Mouse (Mus musculus) kidney, embryonic 16.5 days (tissue): ENCODE measurements around the gene Zdhhc13. TPM values are rescaled to one million over a fixed set of nuclear protein-coding genes. Genes with fewer than 3 reads are reported as not detected.

ENCODE experiments used
- ATAC-seq: fragments of 200-750 bp; cut with Nextera tagmentation; 2 replicates; pipeline ENCODE4 v1.8.0; 2017; ENCODE audit warnings: moderate TSS enrichment; ENCODE audit not compliant: low FRiP score, low TSS enrichment
- H3K27ac ChIP-seq: fragments of 300-500 bp; sonication (generic); 2 replicates; pipeline ENCODE4 v1.5.1; 2014; ENCODE audit warnings: low read length
- H3K27me3 ChIP-seq: fragments of 300-500 bp; sonication (generic); 2 replicates; pipeline ENCODE4 v1.6.1; 2014; ENCODE audit warnings: low read length, control low read depth, mixed read lengths; ENCODE audit not compliant: insufficient read depth
- H3K36me3 ChIP-seq: fragments of 300-500 bp; sonication (generic); 2 replicates; pipeline ENCODE4 v1.6.1; 2014; ENCODE audit warnings: low read length, control low read depth, mixed read lengths; ENCODE audit not compliant: insufficient read depth
- H3K4me1 ChIP-seq: fragments of 300-500 bp; sonication (generic); 2 replicates; pipeline ENCODE4 v1.6.1; 2014; ENCODE audit warnings: low read length, control low read depth, mixed read lengths; ENCODE audit not compliant: insufficient read depth
- H3K4me2 ChIP-seq: fragments of 300-500 bp; sonication (generic); replicated peaks from 2 replicates; pipeline ENCODE4 v1.6.1; 2014; ENCODE audit warnings: low read depth, low read length
- H3K4me3 ChIP-seq: fragments of 300-500 bp; sonication (generic); 2 replicates; pipeline ENCODE4 v1.5.1; 2014; ENCODE audit warnings: mild to moderate bottlenecking, low read length
- H3K9ac ChIP-seq: fragments of 300-500 bp; sonication (generic); replicated peaks from 2 replicates; pipeline ENCODE4 v1.6.1; 2014; ENCODE audit warnings: low read length
- H3K9me3 ChIP-seq: fragments of 300-500 bp; sonication (generic); 2 replicates; pipeline ENCODE4 v1.6.1; 2016; ENCODE audit warnings: low read length, control low read depth
- WGBS: fragments of 180-500 bp; shearing (Covaris S2); extraction: QIAGEN DNeasy Blood & Tissue Kit; methylation state at CpG from one replicate; pipeline ENCODE4 v1.1.7; 2014; 5-methylcytosine and 5-hydroxymethylcytosine counted together
- polyA plus RNA-seq: library from polyadenylated mRNA; unstranded; fragments of >200 nt; fragmentation: Nextera tagmentation; extraction: Ambion mirVana; gene quantifications from 2 replicates; pipeline ENCODE4 v1.2.1, GENCODE M21; 2015

Gene Zdhhc13
- polyA plus RNA-seq, 1 experiment from 2014 or later: 46.0 TPM

- H3K4me3 ChIP-seq: no peak overlapping the region
- H3K9ac ChIP-seq: no peak overlapping the region
- ATAC-seq: no peak
- 61% methylated on average over 6 of the region's 6 CpGs for WGBS
- no peaks in the 10 kb centered on the region for H3K4me1 ChIP-seq
- H3K4me2 ChIP-seq: no peak overlapping the region
- H3K27ac ChIP-seq: no peak overlapping the region
- H3K36me3 ChIP-seq: peaks cover 70% of the 10 kb centered on the region
- H3K27me3 ChIP-seq: no peaks in the 10 kb centered on the region
- H3K9me3 ChIP-seq: no peaks in the 10 kb centered on the region
Observed at GRCm38 (mm10) chr7:48870144-48870543, 81.3 kb downstream of the Zdhhc13 start.

DNA sequence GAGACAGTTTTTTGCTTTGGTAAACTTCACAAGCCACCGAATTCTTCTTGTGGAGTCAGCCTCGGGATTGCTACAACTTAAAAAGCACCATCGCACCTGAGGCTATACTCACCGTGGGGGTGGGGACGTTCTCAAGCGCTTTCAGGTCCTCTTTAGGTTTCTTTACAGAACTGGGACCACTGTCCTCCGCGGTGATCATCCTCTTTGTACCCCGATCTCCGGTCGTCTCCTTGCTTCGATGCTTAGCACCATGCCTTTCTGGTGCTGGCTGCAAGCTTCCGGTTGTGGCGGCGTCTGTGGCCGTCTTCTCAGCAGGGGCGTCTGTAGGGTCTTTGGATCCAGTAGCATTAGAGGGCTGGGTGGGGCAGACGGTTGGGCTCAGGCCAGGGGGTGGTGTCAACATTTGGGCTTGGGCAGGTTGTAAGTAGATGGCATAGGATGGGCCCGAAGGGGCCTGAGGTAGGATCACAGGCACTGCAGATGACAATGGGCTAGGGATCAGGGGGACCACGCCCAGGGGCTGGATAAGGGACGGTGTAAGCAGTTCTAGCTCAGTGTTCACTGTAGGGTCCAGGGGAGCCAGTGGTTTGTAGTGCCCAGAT, 81.9 kb downstream of the Zdhhc13 start:
- Histone ChIP-seq H3K36me3 (peaks cover 74% of the 10 kb centered on the region), H3K9ac (no peak overlapping the region), H3K4me3 (no peak overlapping the region), H3K4me1 (no peaks in the 10 kb centered on the region), H3K27me3 (no peaks in the 10 kb centered on the region), H3K4me2 (no peak overlapping the region), H3K27ac (no peak overlapping the region), H3K9me3 (no peaks in the 10 kb centered on the region)
- 0 out of 2 replicates have a peak, but pooled peaks have one; percentile 23 for ATAC-seq
- WGBS: 96% methylated on average over 21 of the region's 21 CpGs

GRCm38 (mm10) chr7:48871292-48871691, 82.5 kb downstream of the Zdhhc13 start:
- Histone ChIP-seq H3K9ac (no peak overlapping the region), H3K4me2 (no peak overlapping the region), H3K27me3 (no peaks in the 10 kb centered on the region), H3K4me3 (no peak overlapping the region), H3K4me1 (no peaks in the 10 kb centered on the region), H3K27ac (no peak overlapping the region), H3K36me3 (peaks cover 73% of the 10 kb centered on the region), H3K9me3 (no peaks in the 10 kb centered on the region)
- no peak for ATAC-seq
- WGBS: 94% methylated on average over 11 of the region's 11 CpGs

- peaks cover 58% of the 10 kb centered on the region for H3K36me3 ChIP-seq
- no peak overlapping the region for H3K27ac ChIP-seq
- no peaks in the 10 kb centered on the region for H3K27me3 ChIP-seq
- no peak overlapping the region for H3K4me3 ChIP-seq
- 93% methylated on average over 14 of the region's 14 CpGs for WGBS
- ATAC-seq: no peak
- H3K4me2 ChIP-seq: no peak overlapping the region
- peaks cover 24% of the 10 kb centered on the region for H3K4me1 ChIP-seq
- H3K9ac ChIP-seq: no peak overlapping the region
- no peaks in the 10 kb centered on the region for H3K9me3 ChIP-seq
Observed at GRCm38 (mm10) chr7:48875096-48875495, 86.3 kb downstream of the Zdhhc13 start.

GRCm38 (mm10) chr7:48876526-48876925, 87.7 kb downstream of the Zdhhc13 start:
- Histone ChIP-seq H3K4me2 (no peak overlapping the region), H3K27ac (no peak overlapping the region), H3K27me3 (no peaks in the 10 kb centered on the region), H3K4me3 (no peak overlapping the region), H3K36me3 (peaks cover 44% of the 10 kb centered on the region), H3K4me1 (peaks cover 24% of the 10 kb centered on the region), H3K9ac (no peak overlapping the region), H3K9me3 (no peaks in the 10 kb centered on the region)
- ATAC-seq: no peak
- WGBS: 68% methylated on average over 4 of the region's 4 CpGs

Other genes with a start within 250 kb of the Zdhhc13 start
- not detected in 2 replicates for gene Mrgprb2, start 230.9 kb upstream of the Zdhhc13 start, polyA plus RNA-seq
- gene Mrgprb3, start 145.2 kb upstream of the Zdhhc13 start, polyA plus RNA-seq: not detected in 2 replicates
- 4.2 and 5.0 TPM in 2 replicates for gene Csrp3, start 59.0 kb downstream of the Zdhhc13 start, polyA plus RNA-seq
- 16.5 and 22.4 TPM in 2 replicates for gene E2f8, start 92.6 kb downstream of the Zdhhc13 start, polyA plus RNA-seq
- 22.6 and 32.8 TPM in 2 replicates for gene Nav2, start 119.7 kb downstream of the Zdhhc13 start, polyA plus RNA-seq